Mouse (Mus musculus): ENCODE measurements around the gene Sirt1. TPM values are rescaled to one million over a fixed set of nuclear protein-coding genes. Genes with fewer than 3 reads are reported as not detected.
"Not testable (repeated sequence)": the region's sequence is repeated elsewhere in the genome, so short reads cannot be mapped to it uniquely, and the experiment has no call there.

The Sirt1 gene
- polyA plus RNA-seq, 1 experiment from 2014 or later: 4.7 TPM

- ATAC-seq (replicated peaks): no peak
- Histone ChIP-seq H3K4me2 (replicated peaks) (no peak overlapping the region), H3K9ac (replicated peaks) (no peak overlapping the region), H3K27ac (replicated peaks) (no peak overlapping the region), H3K27me3 (no peaks in the 10 kb centered on the region), H3K36me3 (no peaks in the 10 kb centered on the region), H3K9me3 (no peaks in the 10 kb centered on the region), H3K4me3 (no peak overlapping the region), H3K4me1 (no peaks in the 10 kb centered on the region)
- 72% methylated on average over 7 of the region's 7 CpGs for WGBS
Observed at GRCm38 (mm10) chr10:63415850-63416249, 34.3 kb upstream of the Sirt1 start.

GRCm38 (mm10) chr10:63415287-63415686 lies 33.8 kb upstream of the Sirt1 start:
- Histone ChIP-seq H3K9ac (replicated peaks) (no peak overlapping the region), H3K27me3 (no peaks in the 10 kb centered on the region), H3K36me3 (no peaks in the 10 kb centered on the region), H3K4me2 (replicated peaks) (no peak overlapping the region), H3K9me3 (no peaks in the 10 kb centered on the region), H3K4me1 (peaks cover 3% of the 10 kb centered on the region; the same call in 1 of the 2 replicates), H3K4me3 (no peak overlapping the region), H3K27ac (replicated peaks) (no peak overlapping the region)
- no peak for ATAC-seq (replicated peaks)
- WGBS: 87% methylated on average over 7 of the region's 7 CpGs

- 90% methylated on average over 17 of the region's 17 CpGs for WGBS
- ATAC-seq (replicated peaks): no peak
- Histone ChIP-seq H3K27ac (replicated peaks) (no peak overlapping the region), H3K4me3 (no peak overlapping the region), H3K36me3 (no peaks in the 10 kb centered on the region), H3K4me1 (peaks cover 5% of the 10 kb centered on the region; the same call in 1 of the 2 replicates), H3K9ac (replicated peaks) (no peak overlapping the region), H3K4me2 (replicated peaks) (no peak overlapping the region), H3K27me3 (no peaks in the 10 kb centered on the region), H3K9me3 (no peaks in the 10 kb centered on the region)
Observed at GRCm38 (mm10) chr10:63412756-63413155, 31.3 kb upstream of the Sirt1 start.

- not testable (repeated sequence) for H3K9ac ChIP-seq (replicated peaks); H3K27ac ChIP-seq (replicated peaks); H3K36me3 ChIP-seq; ATAC-seq (replicated peaks); H3K4me2 ChIP-seq (replicated peaks); H3K27me3 ChIP-seq; H3K4me1 ChIP-seq; H3K9me3 ChIP-seq; H3K4me3 ChIP-seq
- 92% methylated on average over 7 of the region's 7 CpGs for WGBS
Observed at GRCm38 (mm10) chr10:63411674-63412073, 30.2 kb upstream of the Sirt1 start.

- no peaks in the 10 kb centered on the region for H3K36me3 ChIP-seq
- 46% methylated on average over 16 of the region's 16 CpGs for WGBS
- peaks cover 5% of the 10 kb centered on the region; the same call in 1 of the 2 replicates for H3K4me1 ChIP-seq
- H3K4me3 ChIP-seq: no peak overlapping the region
- no peak overlapping the region for H3K4me2 ChIP-seq (replicated peaks)
- no peak for ATAC-seq (replicated peaks)
- H3K9me3 ChIP-seq: no peaks in the 10 kb centered on the region
- H3K27me3 ChIP-seq: no peaks in the 10 kb centered on the region
- no peak overlapping the region for H3K27ac ChIP-seq (replicated peaks)
- H3K9ac ChIP-seq (replicated peaks): no peak overlapping the region
Observed at GRCm38 (mm10) chr10:63410162-63410956, 28.9 kb upstream of the Sirt1 start.

- Histone ChIP-seq H3K4me2 (replicated peaks) (no peak overlapping the region), H3K4me3 (no peak overlapping the region), H3K9ac (replicated peaks) (no peak overlapping the region), H3K27ac (replicated peaks) (no peak overlapping the region), H3K36me3 (no peaks in the 10 kb centered on the region), H3K27me3 (no peaks in the 10 kb centered on the region), H3K9me3 (no peaks in the 10 kb centered on the region), H3K4me1 (no peaks in the 10 kb centered on the region)
- 79% methylated on average over 2 of the region's 2 CpGs for WGBS
- no peak for ATAC-seq (replicated peaks)
Observed at GRCm38 (mm10) chr10:63403636-63404035, 22.1 kb upstream of the Sirt1 start.

GRCm38 (mm10) chr10:63402731-63403504 lies 21.4 kb upstream of the Sirt1 start:
- H3K4me2 ChIP-seq (replicated peaks): no peak overlapping the region
- no peak for ATAC-seq (replicated peaks)
- 76% methylated on average over 5 of the region's 5 CpGs for WGBS
- H3K9ac ChIP-seq (replicated peaks): no peak overlapping the region
- no peaks in the 10 kb centered on the region for H3K27me3 ChIP-seq
- H3K27ac ChIP-seq (replicated peaks): no peak overlapping the region
- no peaks in the 10 kb centered on the region for H3K9me3 ChIP-seq
- no peak overlapping the region for H3K4me3 ChIP-seq
- no peaks in the 10 kb centered on the region for H3K4me1 ChIP-seq
- H3K36me3 ChIP-seq: no peaks in the 10 kb centered on the region

- ATAC-seq (replicated peaks): no peak
- Histone ChIP-seq H3K4me1 (no peaks in the 10 kb centered on the region), H3K36me3 (no peaks in the 10 kb centered on the region), H3K4me3 (no peak overlapping the region), H3K27ac (replicated peaks) (no peak overlapping the region), H3K9me3 (no peaks in the 10 kb centered on the region), H3K27me3 (no peaks in the 10 kb centered on the region), H3K4me2 (replicated peaks) (no peak overlapping the region), H3K9ac (replicated peaks) (no peak overlapping the region)
- WGBS: 92% methylated on average over 10 of the region's 10 CpGs
Observed at GRCm38 (mm10) chr10:63396963-63397362, 15.5 kb upstream of the Sirt1 start.

GRCm38 (mm10) chr10:63388948-63389347 lies 7.4 kb upstream of the Sirt1 start:
- Histone ChIP-seq H3K9me3 (no peaks in the 10 kb centered on the region), H3K4me1 (peaks cover 4% of the 10 kb centered on the region), H3K9ac (replicated peaks) (no peak overlapping the region), H3K27me3 (no peaks in the 10 kb centered on the region), H3K4me2 (replicated peaks) (no peak overlapping the region), H3K27ac (replicated peaks) (no peak overlapping the region), H3K4me3 (no peak overlapping the region), H3K36me3 (no peaks in the 10 kb centered on the region)
- 67% methylated on average over 4 of the region's 4 CpGs for WGBS
- no peak for ATAC-seq (replicated peaks)

- peak overlapping the region; percentile 79 for H3K4me2 ChIP-seq (replicated peaks)
- peak overlapping the region; percentile 57 for H3K9ac ChIP-seq (replicated peaks)
- H3K9me3 ChIP-seq: no peaks in the 10 kb centered on the region
- no peak for ATAC-seq (replicated peaks)
- WGBS: 2% methylated on average over 10 of the region's 10 CpGs
- H3K4me3 ChIP-seq: peak overlapping the region; percentile 54
- H3K27me3 ChIP-seq: no peaks in the 10 kb centered on the region
- H3K4me1 ChIP-seq: peaks cover 7% of the 10 kb centered on the region
- 0 out of 2 replicates have a peak overlapping the region, but pooled peaks have one; percentile 40 for H3K27ac ChIP-seq (replicated peaks)
- H3K36me3 ChIP-seq: no peaks in the 10 kb centered on the region
Observed at GRCm38 (mm10) chr10:63386991-63387390, 5.5 kb upstream of the Sirt1 start.

- peak overlapping the region; percentile 40; the same call in 1 of the 2 replicates for H3K27ac ChIP-seq (replicated peaks)
- H3K4me3 ChIP-seq: peak overlapping the region; percentile 54
- peak overlapping the region; percentile 79 for H3K4me2 ChIP-seq (replicated peaks)
- H3K27me3 ChIP-seq: peaks cover 3% of the 10 kb centered on the region; the same call in 1 of the 2 replicates
- peak overlapping the region; percentile 57 for H3K9ac ChIP-seq (replicated peaks)
- peak; percentile 68 for ATAC-seq (replicated peaks)
- peaks cover 12% of the 10 kb centered on the region for H3K4me1 ChIP-seq
- H3K9me3 ChIP-seq: no peaks in the 10 kb centered on the region
- H3K36me3 ChIP-seq: no peaks in the 10 kb centered on the region
- WGBS: under 1% methylated on average over 19 of the region's 19 CpGs
Observed at GRCm38 (mm10) chr10:63386444-63386843, 4.9 kb upstream of the Sirt1 start.

GRCm38 (mm10) chr10:63385897-63386296 lies 4.4 kb upstream of the Sirt1 start:
- WGBS: 29% methylated on average over 5 of the region's 5 CpGs
- not testable (repeated sequence) for H3K9me3 ChIP-seq; H3K27ac ChIP-seq (replicated peaks); H3K36me3 ChIP-seq; ATAC-seq (replicated peaks); H3K27me3 ChIP-seq
- Histone ChIP-seq H3K4me3 (peak overlapping the region; percentile 54), H3K4me1 (peaks cover 16% of the 10 kb centered on the region), H3K9ac (replicated peaks) (peak overlapping the region; percentile 57), H3K4me2 (replicated peaks) (peak overlapping the region; percentile 79)

All from forebrain, embryonic 15.5 days (tissue).